Mouse (Mus musculus): ENCODE data around the gene A1bg. TPM values are rescaled to one million over a fixed set of nuclear protein-coding genes. Genes with fewer than 3 reads are reported as not detected.

The A1bg gene
- polyA plus RNA-seq (2014; fragmentation: Nextera tagmentation; extraction: Ambion mirVana) = not detected in 2 replicates

DNA sequence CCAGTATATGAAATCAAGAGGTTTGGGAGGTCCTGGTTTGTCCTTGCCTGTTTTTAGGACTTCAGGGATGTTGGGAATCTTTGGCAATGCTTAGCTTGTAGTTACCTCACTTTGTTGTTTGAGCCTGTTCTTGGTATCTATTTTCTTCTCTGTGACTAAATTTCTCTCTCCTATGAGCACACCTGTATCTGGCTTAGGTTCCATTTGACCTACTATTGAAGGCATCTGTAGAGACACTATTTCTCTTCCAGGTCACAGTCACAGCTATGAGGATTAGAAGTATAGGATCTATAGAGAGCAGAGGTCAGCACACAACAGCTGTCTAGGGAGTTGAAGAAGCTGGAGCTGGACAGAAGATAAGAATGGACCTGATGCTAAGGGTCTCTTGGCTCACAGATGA, at the start of gene A1bg:
TSS of gene A1bg (minus strand) at position 101 of the 400 bp plus-strand sequence.
- Histone ChIP-seq H3K36me3 (ENCODE audit: control insufficient read depth, insufficient read depth, low read length) (no peaks in the 10 kb centered on the region), H3K4me1 (ENCODE audit: control insufficient read depth, insufficient read depth, low read length) (no peaks in the 10 kb centered on the region), H3K9me3 (ENCODE audit: control insufficient read depth, low read length) (no peaks in the 10 kb centered on the region), H3K9ac (ENCODE audit: low read length) (no peak within 1 kb of the TSS), H3K27ac (ENCODE audit: low read depth, low read length) (no peak within 1 kb of the TSS), H3K27me3 (ENCODE audit: control insufficient read depth, insufficient read depth, low read length) (no peaks in the 10 kb centered on the region), H3K4me3 (ENCODE audit: low read depth, low read length) (no peak within 1 kb of the TSS), H3K4me2 (no peak within 1 kb of the TSS)
- DNase-seq (ENCODE audit: low spot score, missing footprints) (no peak), ATAC-seq (ENCODE audit: low FRiP score) (no peak)

DNA sequence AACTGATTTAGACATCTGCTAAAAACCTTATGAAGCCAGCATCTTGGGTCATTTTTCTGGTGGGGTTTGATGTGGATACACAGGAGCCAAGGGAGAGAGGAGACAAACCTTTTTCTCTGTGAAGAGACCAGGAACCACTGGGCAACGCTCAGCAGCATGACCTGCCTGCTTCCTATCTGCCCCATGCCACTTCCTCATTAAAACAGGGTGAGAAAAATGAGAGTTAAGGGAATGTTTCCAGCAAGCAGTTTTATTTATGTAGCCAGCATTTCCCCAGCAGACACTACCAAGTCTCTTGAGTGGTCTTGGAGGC, 45.7 kb upstream of the A1bg start:
- Histone ChIP-seq H3K36me3 (ENCODE audit: control insufficient read depth, insufficient read depth, low read length) (no peaks in the 10 kb centered on the region), H3K27me3 (ENCODE audit: control insufficient read depth, insufficient read depth, low read length) (no peaks in the 10 kb centered on the region), H3K4me1 (ENCODE audit: control insufficient read depth, insufficient read depth, low read length) (peaks cover 8% of the 10 kb centered on the region; the same call in 1 of the 2 replicates), H3K9me3 (ENCODE audit: control insufficient read depth, low read length) (no peaks in the 10 kb centered on the region), H3K4me3 (ENCODE audit: low read depth, low read length) (no peak overlapping the region), H3K9ac (ENCODE audit: low read length) (no peak overlapping the region), H3K27ac (ENCODE audit: low read depth, low read length) (peak overlapping the region; percentile 62), H3K4me2 (no peak overlapping the region)
- ATAC-seq (ENCODE audit: low FRiP score) = no peak
- WGBS = 44% methylated on average over 1 of the region's 1 CpGs
- DNase-seq (ENCODE audit: low spot score, missing footprints) = peak; percentile 92

GRCm38 (mm10) chr15:60967841-60968548, 45.2 kb upstream of the A1bg start:
- Histone ChIP-seq H3K4me1 (ENCODE audit: control insufficient read depth, insufficient read depth, low read length) (peaks cover 8% of the 10 kb centered on the region; the same call in 1 of the 2 replicates), H3K9ac (ENCODE audit: low read length) (no peak overlapping the region), H3K4me3 (ENCODE audit: low read depth, low read length) (no peak overlapping the region), H3K27ac (ENCODE audit: low read depth, low read length) (peak overlapping the region; percentile 62), H3K27me3 (ENCODE audit: control insufficient read depth, insufficient read depth, low read length) (no peaks in the 10 kb centered on the region), H3K36me3 (ENCODE audit: control insufficient read depth, insufficient read depth, low read length) (no peaks in the 10 kb centered on the region), H3K4me2 (no peak overlapping the region), H3K9me3 (ENCODE audit: control insufficient read depth, low read length) (no peaks in the 10 kb centered on the region)
- ATAC-seq (ENCODE audit: low FRiP score) (peak; percentile 94), DNase-seq (ENCODE audit: low spot score, missing footprints) (peak; percentile 92)
- 31% methylated on average over 9 of the region's 9 CpGs for WGBS

DNA sequence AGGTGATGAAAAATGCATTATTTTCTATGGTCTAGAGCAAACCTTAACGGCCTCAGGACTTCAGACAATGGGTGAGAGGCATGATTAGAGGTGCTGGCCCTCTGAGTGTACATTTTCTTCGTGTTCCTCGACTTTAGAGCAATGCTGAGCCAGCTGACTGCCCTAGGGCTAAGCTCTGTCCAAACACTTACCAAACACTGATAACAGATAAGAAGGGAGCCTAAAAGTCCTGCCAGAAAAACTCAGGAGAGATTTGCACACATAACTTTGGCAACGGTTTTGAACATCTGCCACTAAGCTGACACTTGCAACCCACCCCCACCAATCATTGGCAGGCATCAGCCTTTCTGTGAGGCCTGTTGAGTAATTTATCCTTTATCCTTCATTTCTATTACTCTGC, 2.9 kb upstream of the A1bg start:
- ATAC-seq (ENCODE audit: low FRiP score) (no peak), DNase-seq (ENCODE audit: low spot score, missing footprints) (no peak)
- 82% methylated on average over 4 of the region's 4 CpGs for WGBS

GRCm38 (mm10) chr15:60903763-60904697, 18.8 kb downstream of the A1bg start:
- Histone ChIP-seq H3K27ac (ENCODE audit: low read depth, low read length) (no peak overlapping the region), H3K4me1 (ENCODE audit: control insufficient read depth, insufficient read depth, low read length) (no peaks in the 10 kb centered on the region), H3K9ac (ENCODE audit: low read length) (no peak overlapping the region), H3K9me3 (ENCODE audit: control insufficient read depth, low read length) (no peaks in the 10 kb centered on the region), H3K4me2 (no peak overlapping the region), H3K4me3 (ENCODE audit: low read depth, low read length) (no peak overlapping the region), H3K36me3 (ENCODE audit: control insufficient read depth, insufficient read depth, low read length) (no peaks in the 10 kb centered on the region), H3K27me3 (ENCODE audit: control insufficient read depth, insufficient read depth, low read length) (no peaks in the 10 kb centered on the region)
- 63% methylated on average over 6 of the region's 6 CpGs for WGBS
- DNase-seq (ENCODE audit: low spot score, missing footprints) (no peak), ATAC-seq (ENCODE audit: low FRiP score) (no peak)

More for the DNA sequence above, 2.9 kb upstream of the A1bg start:
- Histone ChIP-seq H3K36me3 (ENCODE audit: control insufficient read depth, insufficient read depth, low read length) (no peaks in the 10 kb centered on the region), H3K4me3 (ENCODE audit: low read depth, low read length) (no peak overlapping the region), H3K9ac (ENCODE audit: low read length) (no peak overlapping the region), H3K27me3 (ENCODE audit: control insufficient read depth, insufficient read depth, low read length) (no peaks in the 10 kb centered on the region), H3K27ac (ENCODE audit: low read depth, low read length) (no peak overlapping the region), H3K4me1 (ENCODE audit: control insufficient read depth, insufficient read depth, low read length) (no peaks in the 10 kb centered on the region), H3K4me2 (no peak overlapping the region), H3K9me3 (ENCODE audit: control insufficient read depth, low read length) (no peaks in the 10 kb centered on the region)

- Histone ChIP-seq H3K4me1 (ENCODE audit: control insufficient read depth, insufficient read depth, low read length) (no peaks in the 10 kb centered on the region), H3K4me2 (no peak overlapping the region)
Observed at GRCm38 (mm10) chr15:60898187-60898965, 24.4 kb downstream of the A1bg start.

DNA sequence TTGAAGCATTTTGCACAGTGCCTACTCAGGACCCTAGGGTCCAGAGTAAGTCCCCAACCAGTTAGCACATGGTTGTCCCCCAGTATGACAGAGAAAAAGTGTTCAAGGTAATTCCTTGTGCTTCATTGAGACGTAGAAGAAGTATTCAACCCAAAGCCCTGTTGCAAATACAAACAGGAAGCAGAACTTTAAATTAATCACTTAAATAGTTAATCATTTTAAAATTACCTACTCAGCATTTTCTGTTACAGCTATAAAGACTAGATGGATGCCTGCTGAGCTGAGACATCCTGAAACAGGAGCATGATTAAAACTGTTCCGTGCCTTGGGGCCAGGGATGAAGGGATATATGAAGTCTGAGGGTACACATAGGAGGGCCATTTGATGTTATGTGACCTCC, 26.8 kb downstream of the A1bg start:
- no peak for ATAC-seq (ENCODE audit: low FRiP score)
- 94% methylated on average over 2 of the region's 2 CpGs for WGBS

More at GRCm38 (mm10) chr15:60898187-60898965, 24.4 kb downstream of the A1bg start:
- ATAC-seq (ENCODE audit: low FRiP score) (no peak), DNase-seq (ENCODE audit: low spot score, missing footprints) (no peak)
- Histone ChIP-seq H3K4me3 (ENCODE audit: low read depth, low read length) (no peak overlapping the region), H3K36me3 (ENCODE audit: control insufficient read depth, insufficient read depth, low read length) (no peaks in the 10 kb centered on the region), H3K9ac (ENCODE audit: low read length) (no peak overlapping the region), H3K9me3 (ENCODE audit: control insufficient read depth, low read length) (no peaks in the 10 kb centered on the region), H3K27ac (ENCODE audit: low read depth, low read length) (no peak overlapping the region), H3K27me3 (ENCODE audit: control insufficient read depth, insufficient read depth, low read length) (no peaks in the 10 kb centered on the region)
- WGBS = 73% methylated on average over 6 of the region's 6 CpGs

GRCm38 (mm10) chr15:60892976-60893463, 29.8 kb downstream of the A1bg start:
- H3K4me1 ChIP-seq (ENCODE audit: control insufficient read depth, insufficient read depth, low read length) = no peaks in the 10 kb centered on the region
- 75% methylated on average over 3 of the region's 3 CpGs for WGBS
- no peak for ATAC-seq (ENCODE audit: low FRiP score)
- H3K9ac ChIP-seq (ENCODE audit: low read length) = no peak overlapping the region
- no peaks in the 10 kb centered on the region for H3K27me3 ChIP-seq (ENCODE audit: control insufficient read depth, insufficient read depth, low read length)
- no peaks in the 10 kb centered on the region for H3K36me3 ChIP-seq (ENCODE audit: control insufficient read depth, insufficient read depth, low read length)
- H3K9me3 ChIP-seq (ENCODE audit: control insufficient read depth, low read length) = no peaks in the 10 kb centered on the region
- no peak overlapping the region for H3K27ac ChIP-seq (ENCODE audit: low read depth, low read length)
- no peak overlapping the region for H3K4me2 ChIP-seq
- H3K4me3 ChIP-seq (ENCODE audit: low read depth, low read length) = no peak overlapping the region
- peak; percentile 69 for DNase-seq (ENCODE audit: low spot score, missing footprints)

More for the DNA sequence above, 26.8 kb downstream of the A1bg start:
- Histone ChIP-seq H3K4me3 (ENCODE audit: low read depth, low read length) (no peak overlapping the region), H3K4me2 (no peak overlapping the region), H3K27ac (ENCODE audit: low read depth, low read length) (no peak overlapping the region), H3K36me3 (ENCODE audit: control insufficient read depth, insufficient read depth, low read length) (no peaks in the 10 kb centered on the region), H3K9me3 (ENCODE audit: control insufficient read depth, low read length) (no peaks in the 10 kb centered on the region), H3K9ac (ENCODE audit: low read length) (no peak overlapping the region), H3K27me3 (ENCODE audit: control insufficient read depth, insufficient read depth, low read length) (no peaks in the 10 kb centered on the region), H3K4me1 (ENCODE audit: control insufficient read depth, insufficient read depth, low read length) (no peaks in the 10 kb centered on the region)
- DNase-seq (ENCODE audit: low spot score, missing footprints) = no peak

Data from midbrain, embryonic 11.5 days (tissue).